Mouse (Mus musculus) forebrain, postnatal 0 days (tissue): Measurements from ENCODE around the gene Pym1. TPM values are rescaled to one million over a fixed set of nuclear protein-coding genes. Genes with fewer than 3 reads are reported as not detected.

Experiments used
- ATAC-seq: fragments of 200-750 bp; cut with Nextera tagmentation; 2 replicates; pipeline ENCODE4 v1.8.0; 2017; ENCODE audit warnings: mild to moderate bottlenecking, moderate library complexity
- DNase-seq: peaks from one replicate; pipeline ENCODE4 v3.0.0-alpha.2; 2015
- H3K27ac ChIP-seq: fragments of 300-500 bp; sonication (generic); 2 replicates; pipeline ENCODE4 v1.5.1; 2014; ENCODE audit warnings: low read depth, mild to moderate bottlenecking, antibody characterized with exemption, low read length, moderate library complexity, mixed read lengths
- H3K27me3 ChIP-seq: fragments of 300-500 bp; sonication (generic); 2 replicates; pipeline ENCODE4 v1.6.1; 2014; ENCODE audit warnings: mild to moderate bottlenecking, low read length, mixed read lengths; ENCODE audit not compliant: insufficient read depth
- H3K36me3 ChIP-seq: fragments of 300-500 bp; sonication (generic); 2 replicates; pipeline ENCODE4 v1.6.1; 2014; ENCODE audit warnings: mild to moderate bottlenecking, moderate library complexity; ENCODE audit not compliant: insufficient read depth
- H3K4me1 ChIP-seq: fragments of 300-500 bp; sonication (generic); 2 replicates; pipeline ENCODE4 v1.6.1; 2014; ENCODE audit warnings: antibody characterized with exemption; ENCODE audit not compliant: insufficient read depth
- H3K4me2 ChIP-seq: fragments of 300-500 bp; sonication (generic); 2 replicates; pipeline ENCODE4 v1.6.1; 2014; ENCODE audit warnings: low read depth, mild to moderate bottlenecking, moderate library complexity
- H3K4me3 ChIP-seq: fragments of 300-500 bp; sonication (generic); 2 replicates; pipeline ENCODE4 v1.5.1; 2014; ENCODE audit warnings: low read depth, low read length, mixed read lengths
- H3K9ac ChIP-seq: fragments of 300-500 bp; sonication (generic); 2 replicates; pipeline ENCODE4 v1.6.1; 2014; ENCODE audit warnings: mild to moderate bottlenecking
- H3K9me3 ChIP-seq: fragments of 300-500 bp; sonication (generic); 2 replicates; pipeline ENCODE4 v1.6.1; 2016; ENCODE audit warnings: low read length
- CTCF ChIP-seq: sonication (generic); IDR thresholded peaks from 2 replicates; pipeline ENCODE4 v1.5.1; 2016; ENCODE audit warnings: antibody characterized with exemption, control low read depth, low read depth
- WGBS: fragments of 180-500 bp; shearing (Covaris S2); extraction: QIAGEN DNeasy Blood & Tissue Kit; methylation state at CpG from one replicate; pipeline ENCODE4 v1.1.7; 2014; 5-methylcytosine and 5-hydroxymethylcytosine counted together
- polyA plus RNA-seq: library from polyadenylated mRNA; unstranded; fragments of >200 nt; fragmentation: Nextera tagmentation; extraction: Ambion mirVana; gene quantifications from 2 replicates; pipeline ENCODE4 v1.2.1, GENCODE M21; 2015
- total RNA-seq: library from RNA; depleted of rRNA; stranded (reverse); fragments of >200 nt; gene quantifications from 2 replicates; pipeline ENCODE4 v1.2.3, GENCODE M21; 2014

The Pym1 gene
- total and polyA plus RNA-seq, 2 experiments from 2014 or later: 51.6 to 67.7 TPM

GRCm38 (mm10) chr10:128773685-128774084 lies 26.0 kb downstream of the Pym1 start:
- no peak overlapping the region for H3K9ac ChIP-seq
- H3K36me3 ChIP-seq: no peaks in the 10 kb centered on the region
- no peak overlapping the region for H3K4me3 ChIP-seq
- no peaks in the 10 kb centered on the region for H3K4me1 ChIP-seq
- no peaks in the 10 kb centered on the region for H3K27me3 ChIP-seq
- no peaks in the 10 kb centered on the region for H3K9me3 ChIP-seq
- no peak for DNase-seq
- peak; percentile 51 for TF ChIP-seq CTCF
- ATAC-seq: no peak
- no peak overlapping the region for H3K27ac ChIP-seq
- 27% methylated on average over 5 of the region's 5 CpGs for WGBS
- no peak overlapping the region for H3K4me2 ChIP-seq

- no peak overlapping the region for H3K9ac ChIP-seq
- WGBS: 90% methylated on average over 2 of the region's 2 CpGs
- no peak overlapping the region for H3K4me3 ChIP-seq
- H3K27me3 ChIP-seq: no peaks in the 10 kb centered on the region
- H3K9me3 ChIP-seq: 0 out of 2 replicates have a peak, but pooled peaks cover 3% of the 10 kb centered on the region
- H3K27ac ChIP-seq: no peak overlapping the region
- no peaks in the 10 kb centered on the region for H3K36me3 ChIP-seq
- no peak overlapping the region for H3K4me2 ChIP-seq
- ATAC-seq (no peak), DNase-seq (no peak)
- no peak for TF ChIP-seq CTCF
- H3K4me1 ChIP-seq: no peaks in the 10 kb centered on the region
Measured at GRCm38 (mm10) chr10:128778441-128778840, 30.8 kb downstream of the Pym1 start.

GRCm38 (mm10) chr10:128779011-128779795 lies 31.5 kb downstream of the Pym1 start:
- WGBS: 39% methylated on average over 8 of the region's 8 CpGs
- H3K9ac ChIP-seq: no peak overlapping the region
- TF ChIP-seq CTCF: no peak
- no peak overlapping the region for H3K4me2 ChIP-seq
- DNase-seq: no peak
- no peak overlapping the region for H3K4me3 ChIP-seq
- ATAC-seq: no peak
- H3K27me3 ChIP-seq: no peaks in the 10 kb centered on the region
- H3K27ac ChIP-seq: no peak overlapping the region
- H3K9me3 ChIP-seq: peaks cover 3% of the 10 kb centered on the region; the same call in 1 of the 2 replicates
- no peaks in the 10 kb centered on the region for H3K4me1 ChIP-seq
- no peaks in the 10 kb centered on the region for H3K36me3 ChIP-seq

GRCm38 (mm10) chr10:128780200-128780599 lies 32.5 kb downstream of the Pym1 start:
- DNase-seq (no peak), ATAC-seq (no peak)
- Histone ChIP-seq H3K4me1 (no peaks in the 10 kb centered on the region), H3K36me3 (no peaks in the 10 kb centered on the region), H3K27me3 (no peaks in the 10 kb centered on the region), H3K4me2 (no peak overlapping the region), H3K9me3 (peaks cover 3% of the 10 kb centered on the region; the same call in 1 of the 2 replicates), H3K9ac (no peak overlapping the region), H3K4me3 (no peak overlapping the region), H3K27ac (no peak overlapping the region)
- 95% methylated on average over 1 of the region's 1 CpGs for WGBS
- no peak for TF ChIP-seq CTCF

- no peak for TF ChIP-seq CTCF
- H3K4me3 ChIP-seq: no peak within 1 kb of the TSS
- no peak within 1 kb of the TSS for H3K9ac ChIP-seq
- no peak within 1 kb of the TSS for H3K4me2 ChIP-seq
- H3K36me3 ChIP-seq: no peaks in the 10 kb centered on the region
- DNase-seq (no peak), ATAC-seq (no peak)
- H3K4me1 ChIP-seq: no peaks in the 10 kb centered on the region
- WGBS: 67% methylated on average over 7 of the region's 7 CpGs
- no peak within 1 kb of the TSS for H3K27ac ChIP-seq
- no peaks in the 10 kb centered on the region for H3K27me3 ChIP-seq
- H3K9me3 ChIP-seq: no peaks in the 10 kb centered on the region
Measured at GRCm38 (mm10) chr10:128790398-128791124, 42.9 kb downstream of the Pym1 start, which contains the start of gene Mmp19. Mmp19 (plus strand) TSS chr10:128790910.

- Histone ChIP-seq H3K9ac (no peak overlapping the region), H3K27ac (no peak overlapping the region), H3K36me3 (no peaks in the 10 kb centered on the region), H3K27me3 (no peaks in the 10 kb centered on the region), H3K4me1 (no peaks in the 10 kb centered on the region), H3K9me3 (no peaks in the 10 kb centered on the region), H3K4me3 (no peak overlapping the region), H3K4me2 (no peak overlapping the region)
- TF ChIP-seq CTCF: no peak
- DNase-seq: no peak
- ATAC-seq: no peak
Measured at GRCm38 (mm10) chr10:128792041-128792440, 44.4 kb downstream of the Pym1 start.

- Histone ChIP-seq H3K36me3 (no peaks in the 10 kb centered on the region), H3K9ac (no peak overlapping the region), H3K4me3 (no peak overlapping the region), H3K4me1 (no peaks in the 10 kb centered on the region), H3K4me2 (no peak overlapping the region), H3K27me3 (no peaks in the 10 kb centered on the region), H3K9me3 (no peaks in the 10 kb centered on the region), H3K27ac (no peak overlapping the region)
- 93% methylated on average over 1 of the region's 1 CpGs for WGBS
- TF ChIP-seq CTCF: no peak
- DNase-seq: no peak
- no peak for ATAC-seq
Measured at GRCm38 (mm10) chr10:128793258-128793657, 45.6 kb downstream of the Pym1 start.
